Mouse (Mus musculus) lung, adult 2 months (tissue): ENCODE measurements around the gene Tcta.

ENCODE experiments used
- CTCF ChIP-seq: fragments of 200-500 bp; IDR thresholded peaks from 2 replicates; pipeline ENCODE4 v1.5.1; 2011; ENCODE audit warnings: mild to moderate bottlenecking, low read length, control low read depth; ENCODE audit not compliant: insufficient read depth
- POLR2A ChIP-seq: fragments of 200-500 bp; IDR thresholded peaks from 2 replicates; pipeline ENCODE4 v1.6.1; 2011; ENCODE audit warnings: low read depth, mild to moderate bottlenecking, control low read depth, low read length, borderline replicate concordance; ENCODE audit errors: extremely low read depth

- no peak for TF ChIP-seq CTCF
- no peak for TF ChIP-seq POLR2A
Observed at GRCm38 (mm10) chr9:108305170-108305569, 790 bp downstream of the Tcta start.
